Mouse (Mus musculus): ENCODE measurements around the gene Nfrkb. TPM values are rescaled to one million over a fixed set of nuclear protein-coding genes. Genes with fewer than 3 reads are reported as not detected.
A peak's percentile ranks its signal among the peaks of the same experiment; 100 is the strongest.

The Nfrkb gene
- polyA plus RNA-seq, 1 experiment = 0.22 TPM

GRCm38 (mm10) chr9:31405217-31405616, 19.2 kb downstream of the Nfrkb start:
- Histone ChIP-seq H3K9me3 (ENCODE audit: control insufficient read depth, low read length) (no peaks in the 10 kb centered on the region), H3K4me1 (ENCODE audit: control insufficient read depth) (no peaks in the 10 kb centered on the region), H3K4me3 (replicated peaks) (no peak overlapping the region), H3K27me3 (ENCODE audit: control insufficient read depth) (no peaks in the 10 kb centered on the region), H3K36me3 (ENCODE audit: control insufficient read depth) (peaks cover 83% of the 10 kb centered on the region)
- TF ChIP-seq GATA1 (IDR thresholded peaks at IDR 0.05; ENCODE audit: low read length) = no peak
- TF ChIP-seq TAL1 (IDR thresholded peaks at IDR 0.05; ENCODE audit: low read length) = no peak

GRCm38 (mm10) chr9:31412165-31412564, 26.2 kb downstream of the Nfrkb start:
- Histone ChIP-seq H3K27me3 (ENCODE audit: control insufficient read depth) (no peaks in the 10 kb centered on the region), H3K4me1 (ENCODE audit: control insufficient read depth) (peaks cover 3% of the 10 kb centered on the region), H3K4me3 (replicated peaks) (no peak overlapping the region), H3K9me3 (ENCODE audit: control insufficient read depth, low read length) (no peaks in the 10 kb centered on the region), H3K36me3 (ENCODE audit: control insufficient read depth) (peaks cover 92% of the 10 kb centered on the region)
- no peak for TF ChIP-seq TAL1 (IDR thresholded peaks at IDR 0.05; ENCODE audit: low read length)
- TF ChIP-seq GATA1 (IDR thresholded peaks at IDR 0.05; ENCODE audit: low read length) = no peak

DNA sequence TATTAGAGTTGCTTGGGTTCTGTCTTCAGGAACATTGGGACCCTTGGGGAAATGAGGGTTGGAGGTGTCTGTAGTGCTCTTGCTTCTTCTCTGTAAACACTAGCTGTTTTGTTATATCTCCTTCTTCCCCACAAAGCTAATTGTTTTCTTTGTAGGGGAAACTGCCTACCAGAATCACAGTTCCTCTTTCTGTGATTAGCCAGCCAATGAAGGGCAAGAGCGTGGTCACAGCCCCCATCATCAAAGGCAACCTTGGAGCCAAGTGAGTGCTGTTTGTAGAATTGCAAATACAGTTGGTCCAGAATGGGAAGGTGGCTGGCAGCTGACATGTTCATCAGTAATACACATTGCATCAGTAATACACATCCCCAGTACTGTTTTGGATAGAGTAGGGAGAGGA, 32.8 kb downstream of the Nfrkb start:
- peaks cover 25% of the 10 kb centered on the region for H3K4me1 ChIP-seq (ENCODE audit: control insufficient read depth)
- no peaks in the 10 kb centered on the region for H3K27me3 ChIP-seq (ENCODE audit: control insufficient read depth)
- TF ChIP-seq GATA1 (IDR thresholded peaks at IDR 0.05; ENCODE audit: low read length) (no peak), TAL1 (IDR thresholded peaks at IDR 0.05; ENCODE audit: low read length) (no peak)
- peaks cover 80% of the 10 kb centered on the region for H3K36me3 ChIP-seq (ENCODE audit: control insufficient read depth)
- H3K9me3 ChIP-seq (ENCODE audit: control insufficient read depth, low read length) = no peaks in the 10 kb centered on the region
- H3K4me3 ChIP-seq (replicated peaks) = no peak overlapping the region

- TF ChIP-seq TAL1 (IDR thresholded peaks at IDR 0.05; ENCODE audit: low read length) (no peak), GATA1 (IDR thresholded peaks at IDR 0.05; ENCODE audit: low read length) (0 out of 2 replicates have a peak, but pooled peaks have one; percentile 29)
- peak overlapping the region; percentile 33 for H3K4me3 ChIP-seq (replicated peaks)
- peaks cover 30% of the 10 kb centered on the region for H3K4me1 ChIP-seq (ENCODE audit: control insufficient read depth)
- H3K27me3 ChIP-seq (ENCODE audit: control insufficient read depth) = no peaks in the 10 kb centered on the region
- no peaks in the 10 kb centered on the region for H3K9me3 ChIP-seq (ENCODE audit: control insufficient read depth, low read length)
- H3K36me3 ChIP-seq (ENCODE audit: control insufficient read depth) = peaks cover 49% of the 10 kb centered on the region
Observed at GRCm38 (mm10) chr9:31422143-31422542, 36.2 kb downstream of the Nfrkb start.

DNA sequence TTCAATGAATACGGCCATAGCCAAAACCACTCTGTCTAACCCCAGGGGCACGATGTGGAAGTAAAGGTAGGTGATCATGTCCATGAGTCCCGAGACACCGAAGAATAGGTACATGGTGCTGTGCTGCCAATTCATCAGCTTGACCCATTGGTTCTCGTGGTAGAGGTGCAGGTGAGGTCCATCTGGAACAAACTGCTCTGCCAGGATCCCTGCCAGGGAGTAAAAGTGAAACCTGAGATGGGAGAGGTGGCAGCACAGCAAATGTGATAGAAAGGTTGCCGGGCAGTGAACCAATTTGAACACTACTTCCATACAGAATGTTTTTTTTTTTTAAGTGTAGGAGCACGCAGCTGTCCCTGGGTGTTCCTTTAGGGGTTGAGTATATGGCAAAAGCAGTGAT, 43.0 kb downstream of the Nfrkb start:
- Histone ChIP-seq H3K9me3 (ENCODE audit: control insufficient read depth, low read length) (no peaks in the 10 kb centered on the region), H3K36me3 (ENCODE audit: control insufficient read depth) (no peaks in the 10 kb centered on the region), H3K27me3 (ENCODE audit: control insufficient read depth) (peaks cover 2% of the 10 kb centered on the region; the same call in 1 of the 2 replicates), H3K4me3 (replicated peaks) (no peak overlapping the region), H3K4me1 (ENCODE audit: control insufficient read depth) (peaks cover 3% of the 10 kb centered on the region)
- TF ChIP-seq GATA1 (IDR thresholded peaks at IDR 0.05; ENCODE audit: low read length) = no peak
- TF ChIP-seq TAL1 (IDR thresholded peaks at IDR 0.05; ENCODE audit: low read length) = no peak

- H3K27me3 ChIP-seq (ENCODE audit: control insufficient read depth) = peaks cover 2% of the 10 kb centered on the region; the same call in 1 of the 2 replicates
- no peaks in the 10 kb centered on the region for H3K9me3 ChIP-seq (ENCODE audit: control insufficient read depth, low read length)
- no peaks in the 10 kb centered on the region for H3K36me3 ChIP-seq (ENCODE audit: control insufficient read depth)
Observed at GRCm38 (mm10) chr9:31430011-31430410, 44.0 kb downstream of the Nfrkb start.

DNA sequence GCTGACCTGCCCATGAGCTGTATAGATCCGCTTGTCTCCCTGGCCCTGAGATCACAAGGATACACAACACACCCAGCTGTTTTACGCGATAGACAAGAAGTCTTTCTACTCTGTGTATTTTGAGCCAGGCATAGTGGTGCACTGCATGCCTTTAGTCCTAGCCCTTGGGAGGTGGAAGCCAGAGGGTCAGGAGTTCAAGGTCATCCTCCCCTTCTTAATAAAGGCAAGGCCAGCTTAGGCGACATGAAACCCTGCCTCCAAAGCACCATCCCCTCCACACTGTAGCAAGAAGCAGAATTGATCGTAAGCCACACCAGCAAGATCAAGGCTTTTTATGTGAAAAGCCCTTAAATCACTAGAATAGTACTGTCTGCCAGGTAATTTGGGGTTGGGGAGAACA, 45.8 kb downstream of the Nfrkb start:
- TF ChIP-seq TAL1 (IDR thresholded peaks at IDR 0.05; ENCODE audit: low read length) = no peak
- TF ChIP-seq GATA1 (IDR thresholded peaks at IDR 0.05; ENCODE audit: low read length) = no peak
- H3K36me3 ChIP-seq (ENCODE audit: control insufficient read depth) = no peaks in the 10 kb centered on the region
- H3K4me3 ChIP-seq (replicated peaks) = no peak overlapping the region
- no peaks in the 10 kb centered on the region for H3K9me3 ChIP-seq (ENCODE audit: control insufficient read depth, low read length)
- H3K4me1 ChIP-seq (ENCODE audit: control insufficient read depth) = no peaks in the 10 kb centered on the region
- H3K27me3 ChIP-seq (ENCODE audit: control insufficient read depth) = peaks cover 2% of the 10 kb centered on the region; the same call in 1 of the 2 replicates

More at GRCm38 (mm10) chr9:31430011-31430410, 44.0 kb downstream of the Nfrkb start:
- no peak for TF ChIP-seq GATA1 (IDR thresholded peaks at IDR 0.05; ENCODE audit: low read length)
- no peak for TF ChIP-seq TAL1 (IDR thresholded peaks at IDR 0.05; ENCODE audit: low read length)
- Histone ChIP-seq H3K4me1 (ENCODE audit: control insufficient read depth) (no peaks in the 10 kb centered on the region), H3K4me3 (replicated peaks) (no peak overlapping the region)

DNA sequence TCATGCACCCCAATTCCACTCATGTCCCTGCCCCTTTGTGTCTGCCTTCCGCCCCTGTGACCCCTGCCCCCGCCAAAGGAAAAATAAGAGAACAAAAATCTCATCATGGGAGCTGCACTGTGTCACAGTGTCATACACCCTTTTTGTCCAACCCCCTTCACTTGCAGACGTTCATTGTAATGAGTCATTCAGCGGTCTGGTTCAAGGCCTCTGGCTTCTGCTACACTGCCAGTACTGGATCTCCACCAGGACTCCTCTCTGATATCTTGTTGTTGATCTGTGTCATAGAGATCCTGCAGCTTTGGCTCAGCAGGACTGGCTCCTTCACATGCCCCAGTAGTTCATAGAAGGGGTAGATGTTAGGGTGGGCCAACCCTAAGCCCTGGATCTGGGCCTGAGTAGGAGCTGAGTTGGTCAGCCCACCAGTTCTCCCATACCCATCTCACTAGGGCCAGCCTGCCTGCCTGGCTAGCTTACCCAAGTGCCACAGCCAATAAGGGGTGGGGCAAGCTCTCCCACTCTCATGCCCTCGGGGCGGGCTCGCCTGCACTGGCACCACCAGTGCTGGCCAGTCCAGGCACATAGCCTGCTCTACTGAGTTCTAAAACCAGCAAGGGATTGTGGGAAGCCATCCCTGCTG, 46.5 kb downstream of the Nfrkb start:
- Histone ChIP-seq H3K36me3 (ENCODE audit: control insufficient read depth) (no peaks in the 10 kb centered on the region), H3K4me1 (ENCODE audit: control insufficient read depth) (no peaks in the 10 kb centered on the region), H3K4me3 (replicated peaks) (no peak overlapping the region), H3K27me3 (ENCODE audit: control insufficient read depth) (peaks cover 2% of the 10 kb centered on the region; the same call in 1 of the 2 replicates), H3K9me3 (ENCODE audit: control insufficient read depth, low read length) (no peaks in the 10 kb centered on the region)
- TF ChIP-seq GATA1 (IDR thresholded peaks at IDR 0.05; ENCODE audit: low read length) (no peak), TAL1 (IDR thresholded peaks at IDR 0.05; ENCODE audit: low read length) (no peak)

- no peak for TF ChIP-seq GATA1 (IDR thresholded peaks at IDR 0.05; ENCODE audit: low read length)
- TF ChIP-seq TAL1 (IDR thresholded peaks at IDR 0.05; ENCODE audit: low read length) = no peak
- H3K9me3 ChIP-seq (ENCODE audit: control insufficient read depth, low read length) = no peaks in the 10 kb centered on the region
- H3K4me1 ChIP-seq (ENCODE audit: control insufficient read depth) = no peaks in the 10 kb centered on the region
- no peak overlapping the region for H3K4me3 ChIP-seq (replicated peaks)
- H3K27me3 ChIP-seq (ENCODE audit: control insufficient read depth) = peaks cover 2% of the 10 kb centered on the region; the same call in 1 of the 2 replicates
- H3K36me3 ChIP-seq (ENCODE audit: control insufficient read depth) = no peaks in the 10 kb centered on the region
Observed at GRCm38 (mm10) chr9:31433431-31433830, 47.4 kb downstream of the Nfrkb start.

Data from erythroblast, embryonic 14.5 days (primary cell).